Mouse (Mus musculus) adrenal gland (tissue): ENCODE measurements around the gene Als2cl.

Experiments used
- microRNA-seq, 2 experiments: library from miRNA; unstranded; fragments of <30 nt; microRNA quantifications; one replicate each; pipeline ENCODE4; 2019

Als2cl gene

Small RNA genes within 50 kb of the gene (microRNA-seq; reads per million reads assigned to microRNA genes)
- 0 reads per million in 2 experiments for gene Gm24269
